Mouse (Mus musculus): ENCODE results near the gene Pik3ap1.

- no peak for TF ChIP-seq CTCF (conservative IDR thresholded peaks at IDR 0.05; ENCODE audit: low read length)
- TF ChIP-seq POU5F1 (IDR thresholded peaks at IDR 0.05; ENCODE audit: borderline replicate concordance, low read length), result no peak
Observed at GRCm38 (mm10) chr19:41346099-41346850, 38.6 kb downstream of the Pik3ap1 start.
